Mouse (Mus musculus) MEL (cell line): Measurements from ENCODE around the gene Ints2. TPM values are rescaled to one million over a fixed set of nuclear protein-coding genes. Genes with fewer than 3 reads are reported as not detected.
"Not testable (repeated sequence)": the region's sequence is repeated elsewhere in the genome, so short reads cannot be mapped to it uniquely, and the experiment has no call there.

Source experiments
- DNase-seq: peaks from one replicate; pipeline ENCODE4 v3.0.0; 2011; ENCODE audit warnings: low read depth, low spot score
- H3K27ac ChIP-seq: 2 replicates; pipeline ENCODE4 v1.5.1; 2012; ENCODE audit warnings: low read depth, mild to moderate bottlenecking, control low read depth, low read length, moderate library complexity; ENCODE audit not compliant: control insufficient read depth
- H3K27me3 ChIP-seq, 2 experiments: fragments of 150-350 bp in 1 of 2; sonication (generic) in 1 of 2; 2 replicates each; pipeline ENCODE4 v1.6.1; 2012; ENCODE audit warnings: low read length in 2 of 2, mild to moderate bottlenecking in 2 of 2, improper control_type of control experiment in 1 of 2, moderate library complexity in 1 of 2; ENCODE audit not compliant: insufficient read depth in 2 of 2, control insufficient read depth in 1 of 2
- H3K36me3 ChIP-seq, 2 experiments: 2 replicates each; pipeline ENCODE4 v1.6.1; 2012 to 2014; ENCODE audit warnings: low read length in 2 of 2, improper control_type of control experiment in 1 of 2, inconsistent platforms in 1 of 2, mild to moderate bottlenecking in 1 of 2; ENCODE audit not compliant: insufficient read depth in 2 of 2, control insufficient read depth in 1 of 2
- H3K4me1 ChIP-seq, 2 experiments: fragments of 150-350 bp in 1 of 2; sonication (generic) in 1 of 2; 2 replicates each; pipeline ENCODE4 v1.6.1; 2012; ENCODE audit warnings: low read length in 2 of 2, improper control_type of control experiment in 1 of 2, mild to moderate bottlenecking in 1 of 2; ENCODE audit not compliant: insufficient read depth in 2 of 2, control insufficient read depth in 1 of 2
- H3K4me3 ChIP-seq, 2 experiments: fragments of 150-350 bp in 1 of 2; sonication (generic) in 1 of 2; 2 replicates each; pipeline ENCODE4 v1.5.1; 2012; ENCODE audit warnings: low read depth in 2 of 2, low read length in 2 of 2, mild to moderate bottlenecking in 2 of 2, moderate library complexity in 2 of 2, control low read depth in 1 of 2, improper control_type of control experiment in 1 of 2; ENCODE audit not compliant: control insufficient read depth in 1 of 2, insufficient read depth in 1 of 2
- H3K79me2 ChIP-seq: 2 replicates; pipeline ENCODE4 v1.6.1; 2012; ENCODE audit warnings: mild to moderate bottlenecking, low read length, moderate library complexity; ENCODE audit not compliant: control insufficient read depth, poor library complexity, insufficient read depth
- H3K9ac ChIP-seq: 2 replicates; pipeline ENCODE4 v1.6.1; 2012; ENCODE audit warnings: low read depth, mild to moderate bottlenecking, control low read depth, low read length, moderate library complexity; ENCODE audit not compliant: control insufficient read depth, poor library complexity, severe bottlenecking
- H3K9me3 ChIP-seq: fragments of 150-350 bp; sonication (generic); replicated peaks from 2 replicates; pipeline ENCODE4 v1.6.1; 2012; ENCODE audit warnings: mild to moderate bottlenecking, low read length, improper control_type of control experiment, moderate library complexity; ENCODE audit not compliant: insufficient read depth
- CHD1 ChIP-seq: IDR thresholded peaks from 2 replicates; pipeline ENCODE4 v1.6.1; 2012; ENCODE audit warnings: low read depth, mild to moderate bottlenecking, inconsistent platforms, low read length, improper control_type of control experiment
- CHD2 ChIP-seq: IDR thresholded peaks from 2 replicates; pipeline ENCODE4 v1.6.1; 2011; ENCODE audit warnings: low read length, improper control_type of control experiment
- CTCF ChIP-seq, 3 experiments: IDR thresholded peaks in 2 of 3; conservative IDR thresholded peaks in 1 of 3; 2 replicates each; pipeline ENCODE4 v1.5.1; 2011 to 2012; ENCODE audit warnings: low read length in 3 of 3, low read depth in 2 of 3, mild to moderate bottlenecking in 2 of 3, improper control_type of control experiment in 1 of 3, inconsistent platforms in 1 of 3, mixed read lengths in 1 of 3, moderate library complexity in 1 of 3; ENCODE audit not compliant: control insufficient read depth in 1 of 3, insufficient read depth in 1 of 3, poor library complexity in 1 of 3, severe bottlenecking in 1 of 3
- E2F4 ChIP-seq: IDR thresholded peaks from 2 replicates; pipeline ENCODE4 v1.6.1; 2011; ENCODE audit warnings: low read depth, low read length, improper control_type of control experiment, borderline replicate concordance
- ELF1 ChIP-seq: IDR thresholded peaks from 2 replicates; pipeline ENCODE4 v1.6.1; 2014; ENCODE audit warnings: low read depth, mild to moderate bottlenecking, inconsistent platforms, low read length, improper control_type of control experiment, moderate library complexity
- GABPA ChIP-seq: IDR thresholded peaks from 2 replicates; pipeline ENCODE4 v1.6.1; 2012; ENCODE audit warnings: low read depth, mild to moderate bottlenecking, inconsistent platforms, low read length, improper control_type of control experiment, moderate library complexity
- GATA1 ChIP-seq: IDR thresholded peaks from 2 replicates; pipeline ENCODE4 v1.6.1; 2011; ENCODE audit warnings: low read depth, low read length, improper control_type of control experiment
- JUND ChIP-seq: IDR thresholded peaks from 2 replicates; pipeline ENCODE4 v1.6.1; 2011; ENCODE audit warnings: low read depth, mild to moderate bottlenecking, improper control_type of control experiment, low read length
- MEF2A ChIP-seq: IDR thresholded peaks from 2 replicates; pipeline ENCODE4 v1.6.1; 2014; ENCODE audit warnings: low read depth, mild to moderate bottlenecking, inconsistent platforms, low read length, improper control_type of control experiment; ENCODE audit not compliant: poor library complexity, insufficient replicate concordance, severe bottlenecking; ENCODE audit errors: extremely low read depth
- MYC ChIP-seq: IDR thresholded peaks from 2 replicates; pipeline ENCODE4 v1.6.1; 2011; ENCODE audit warnings: low read depth, mild to moderate bottlenecking, low read length, improper control_type of control experiment, moderate library complexity
- POLR2AphosphoS2 ChIP-seq: IDR thresholded peaks from 2 replicates; pipeline ENCODE4 v1.6.1; 2011; ENCODE audit warnings: low read length, improper control_type of control experiment
- POLR2AphosphoS5 ChIP-seq: IDR thresholded peaks from 2 replicates; pipeline ENCODE4 v1.6.1; 2012; ENCODE audit warnings: low read depth, borderline replicate concordance, mild to moderate bottlenecking, inconsistent platforms, low read length, moderate library complexity, mixed read lengths
- SIN3A ChIP-seq: IDR thresholded peaks from 2 replicates; pipeline ENCODE4 v1.6.1; 2012; ENCODE audit warnings: low read length, improper control_type of control experiment, inconsistent platforms
- UBTF ChIP-seq: IDR thresholded peaks from 2 replicates; pipeline ENCODE4 v1.6.1; 2012; ENCODE audit warnings: low read depth, mild to moderate bottlenecking, inconsistent platforms, low read length, improper control_type of control experiment, moderate library complexity, borderline replicate concordance; ENCODE audit not compliant: insufficient read depth
- USF2 ChIP-seq, 2 experiments: IDR thresholded peaks; 2 replicates each; pipeline ENCODE4 v1.6.1; 2011 to 2012; ENCODE audit warnings: improper control_type of control experiment in 2 of 2, low read length in 2 of 2, borderline replicate concordance in 1 of 2, inconsistent platforms in 1 of 2, low read depth in 1 of 2, mild to moderate bottlenecking in 1 of 2; ENCODE audit not compliant: insufficient read depth in 1 of 2
- ZC3H11A ChIP-seq: IDR thresholded peaks from 2 replicates; pipeline ENCODE4 v1.6.1; 2012; ENCODE audit warnings: low read depth, mild to moderate bottlenecking, inconsistent platforms, low read length, improper control_type of control experiment
- ZMIZ1 ChIP-seq: IDR thresholded peaks from 2 replicates; pipeline ENCODE4 v1.6.1; 2012; ENCODE audit warnings: low read depth, mild to moderate bottlenecking, inconsistent platforms, low read length, improper control_type of control experiment, moderate library complexity
- ZNF384 ChIP-seq: IDR thresholded peaks from 2 replicates; pipeline ENCODE4 v1.6.1; 2012; ENCODE audit warnings: low read depth, mild to moderate bottlenecking, inconsistent platforms, low read length, improper control_type of control experiment
- polyA plus RNA-seq, 2 experiments: library from polyadenylated mRNA; stranded (reverse) in 1 of 2; unstranded in 1 of 2; fragments of >175 nt in 1 of 2; fragments of >200 nt in 1 of 2; gene quantifications; 2 replicates each; pipeline versions ENCODE4 v1.2.1 to v1.2.4; 2012; ENCODE audit warnings: low replicate concordance in 2 of 2, low read depth in 1 of 2; ENCODE audit not compliant: insufficient read length in 2 of 2, insufficient read depth in 1 of 2, missing spikeins in 1 of 2
- total RNA-seq: library from RNA; depleted of rRNA; stranded (reverse); fragments of 300-350 nt; gene quantifications from 2 replicates; pipeline ENCODE4 v1.2.3, GENCODE M21; 2012

Gene Ints2
- total and polyA plus RNA-seq, 3 experiments: 43.0 to 120 (median 75.3) TPM

DNA sequence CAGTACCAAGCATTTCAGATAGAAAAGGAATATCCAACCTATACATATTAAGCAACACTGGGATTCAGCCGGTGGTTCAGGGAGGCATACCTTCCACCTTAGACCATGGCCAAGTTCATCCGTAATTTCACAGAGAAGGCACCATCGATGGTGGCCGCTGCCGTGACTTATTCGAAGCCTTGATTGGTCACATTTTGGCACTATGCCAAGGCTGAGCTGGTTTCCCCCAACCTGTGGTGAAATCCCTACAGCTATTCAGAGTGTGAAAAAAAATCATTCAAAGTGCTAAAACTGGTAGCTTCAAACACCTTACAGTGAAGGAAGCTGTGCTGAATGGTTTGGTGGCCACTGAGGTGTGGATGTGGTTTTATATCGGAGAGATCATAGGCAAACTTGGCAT lies 72.2 kb downstream of the Ints2 start:
- H3K4me1 ChIP-seq, H3K9me3 ChIP-seq, H3K4me3 ChIP-seq, H3K27ac ChIP-seq, DNase-seq, H3K9ac ChIP-seq, H3K27me3 ChIP-seq, H3K79me2 ChIP-seq, H3K36me3 ChIP-seq: not testable (repeated sequence)

DNA sequence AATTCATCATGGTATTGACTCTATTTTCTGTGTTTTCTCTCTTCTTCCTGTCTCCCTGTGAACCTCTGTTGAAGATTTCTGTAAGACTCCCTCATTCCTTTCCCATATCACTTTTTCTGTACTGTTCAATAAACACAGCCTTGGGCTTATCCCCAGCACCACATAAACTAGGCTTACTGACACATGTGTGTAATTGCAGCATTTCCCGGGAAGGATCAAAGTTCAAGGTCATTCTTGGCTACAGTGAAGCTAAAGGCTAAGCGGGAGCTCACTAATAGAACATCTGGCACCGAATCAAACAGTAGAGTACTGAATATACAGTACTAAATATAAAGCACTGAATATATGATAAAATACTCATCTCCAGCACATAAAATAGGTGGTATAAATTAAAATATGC lies 81.5 kb downstream of the Ints2 start:
- H3K36me3 ChIP-seq: peaks cover 2% of the 10 kb centered on the region in 2 experiments; a peak in 3 of 4 replicates
- H3K79me2 ChIP-seq: no peaks in the 10 kb centered on the region
- no peak overlapping the region for H3K9ac ChIP-seq
- peaks cover 0 to 2% of the 10 kb centered on the region in 2 experiments; a peak in 2 of 4 replicates for H3K4me1 ChIP-seq
- no peak for TF ChIP-seq GABPA
- no peak for TF ChIP-seq USF2 (IDR thresholded peaks at IDR 0.05; ENCODE audit: borderline replicate concordance in 1 of 2, insufficient read depth in 1 of 2, low read depth in 1 of 2, low read length in 2 of 2)
- TF ChIP-seq CTCF (IDR thresholded peaks at IDR 0.05 in 2 of 3, conservative IDR thresholded peaks at IDR 0.05 in 1 of 3; ENCODE audit: control insufficient read depth in 1 of 3, insufficient read depth in 1 of 3, low read depth in 2 of 3, low read length in 3 of 3, poor library complexity in 1 of 3, severe bottlenecking in 1 of 3): no peak
- no peak for TF ChIP-seq ZNF384
- TF ChIP-seq MEF2A: no peak
- no peak for TF ChIP-seq GATA1
- no peak for TF ChIP-seq POLR2AphosphoS2
- TF ChIP-seq ELF1: no peak
- TF ChIP-seq ZC3H11A: no peak
- TF ChIP-seq POLR2AphosphoS5: no peak
- no peak for TF ChIP-seq E2F4
- no peak for TF ChIP-seq MYC
- no peak for TF ChIP-seq ZMIZ1
- no peak for TF ChIP-seq SIN3A
- no peak for TF ChIP-seq UBTF
- TF ChIP-seq JUND: no peak
- no peak for TF ChIP-seq CHD2
- TF ChIP-seq CHD1: no peak
- TF ChIP-seq, all 39 proteins: peak for 0
- no peak overlapping the region for H3K27ac ChIP-seq
- H3K4me3 ChIP-seq: no peak overlapping the region
- no peak for DNase-seq
- H3K27me3 ChIP-seq: no peaks in the 10 kb centered on the region
- no peaks in the 10 kb centered on the region for H3K9me3 ChIP-seq
